Mouse (Mus musculus): ENCODE results near the gene Ptx3. TPM values are rescaled to one million over a fixed set of nuclear protein-coding genes. Genes with fewer than 3 reads are reported as not detected.
A peak's percentile ranks its signal among the peaks of the same experiment; 100 is the strongest.

Gene Ptx3
- 13.4 and 19.2 TPM in 2 replicates for polyA plus RNA-seq (2012; rRNA removed)

DNA sequence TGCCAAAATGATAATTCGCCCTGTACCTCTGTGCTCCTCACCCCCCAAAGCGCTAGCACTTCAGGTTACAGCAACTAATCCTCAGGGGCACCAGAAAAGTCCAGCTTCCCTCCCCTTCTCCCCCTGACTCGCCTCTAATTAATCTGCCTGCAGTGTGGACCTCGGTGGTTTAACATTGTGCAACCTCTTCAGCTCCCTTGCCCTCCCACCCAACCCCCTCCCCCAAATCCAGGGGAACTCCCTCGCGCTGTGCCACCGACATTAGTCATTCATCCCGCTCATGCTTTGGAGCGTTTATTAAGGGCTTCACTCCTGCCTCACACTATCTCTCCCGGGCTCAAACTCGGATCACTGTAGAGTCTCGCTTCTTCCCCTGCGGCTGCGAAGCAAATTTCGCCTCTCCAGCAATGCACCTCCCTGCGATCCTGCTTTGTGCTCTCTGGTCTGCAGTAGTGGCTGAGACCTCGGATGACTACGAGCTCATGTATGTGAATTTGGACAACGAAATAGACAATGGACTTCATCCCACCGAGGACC lies at the start of gene Ptx3:
Ptx3 (plus strand) TSS at position 256 of the 537 bp plus-strand sequence.
- TF ChIP-seq CTCF (IDR thresholded peaks at IDR 0.05; ENCODE audit: borderline replicate concordance, extremely low read depth, insufficient read depth, insufficient read length) (no peak), POLR2A (IDR thresholded peaks at IDR 0.05; ENCODE audit: borderline replicate concordance, extremely low read depth, insufficient read depth, insufficient read length, poor library complexity, severe bottlenecking) (no peak)
- peak; percentile 73 for DNase-seq (ENCODE audit: low read depth)

DNA sequence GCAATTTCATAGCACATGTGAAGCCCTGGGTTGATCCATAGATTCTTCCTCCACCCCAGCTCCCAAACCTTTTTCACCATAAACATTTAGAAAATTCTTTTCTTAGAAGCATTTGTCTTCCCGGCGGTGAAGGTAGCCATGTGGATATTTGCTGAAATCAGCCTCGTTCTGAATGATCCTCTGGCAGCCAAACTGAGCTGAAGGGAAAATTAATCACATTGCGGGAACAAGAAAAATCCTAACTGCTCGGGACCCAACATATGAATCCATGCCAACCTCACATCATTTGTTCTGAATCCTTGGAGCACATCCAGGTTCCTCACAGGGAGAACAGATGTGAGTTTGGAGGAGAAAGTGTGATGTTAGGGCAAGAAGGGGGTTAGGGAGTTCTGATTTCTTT lies 46.8 kb upstream of the Ptx3 start:
- DNase-seq (ENCODE audit: low read depth) = peak; percentile 79
- TF ChIP-seq CTCF (IDR thresholded peaks at IDR 0.05; ENCODE audit: borderline replicate concordance, extremely low read depth, insufficient read depth, insufficient read length) (no peak), POLR2A (IDR thresholded peaks at IDR 0.05; ENCODE audit: borderline replicate concordance, extremely low read depth, insufficient read depth, insufficient read length, poor library complexity, severe bottlenecking) (no peak)

DNA sequence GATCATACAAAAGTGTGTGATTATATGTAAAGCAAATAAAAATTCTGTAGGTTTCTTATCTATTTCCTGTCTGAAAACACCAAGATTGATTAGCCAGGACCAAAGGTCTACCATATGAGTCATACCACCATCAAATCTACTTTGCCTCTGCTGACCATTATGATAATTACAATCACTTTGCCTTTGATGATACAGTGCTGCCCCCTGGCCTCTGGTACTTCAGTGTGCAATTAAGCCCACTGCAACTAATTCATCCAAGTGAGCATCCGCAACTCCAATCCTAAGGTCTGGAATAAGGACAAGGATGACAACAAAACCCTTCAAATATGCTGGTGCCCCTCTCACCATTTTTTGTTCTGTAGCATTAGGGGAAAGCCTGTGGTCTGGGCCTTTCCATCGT lies 40.1 kb upstream of the Ptx3 start:
- peak; percentile 37 for DNase-seq (ENCODE audit: low read depth)
- TF ChIP-seq CTCF (IDR thresholded peaks at IDR 0.05; ENCODE audit: borderline replicate concordance, extremely low read depth, insufficient read depth, insufficient read length) = no peak
- no peak for TF ChIP-seq POLR2A (IDR thresholded peaks at IDR 0.05; ENCODE audit: borderline replicate concordance, extremely low read depth, insufficient read depth, insufficient read length, poor library complexity, severe bottlenecking)

- TF ChIP-seq POLR2A (IDR thresholded peaks at IDR 0.05; ENCODE audit: borderline replicate concordance, extremely low read depth, insufficient read depth, insufficient read length, poor library complexity, severe bottlenecking) (no peak), CTCF (IDR thresholded peaks at IDR 0.05; ENCODE audit: borderline replicate concordance, extremely low read depth, insufficient read depth, insufficient read length) (no peak)
- DNase-seq (ENCODE audit: low read depth) = peak; percentile 87
These were observed 25.7 kb upstream of the Ptx3 start for GRCm38 (mm10) chr3:66193910-66194562.

GRCm38 (mm10) chr3:66208836-66209573 lies 10.7 kb upstream of the Ptx3 start:
- TF ChIP-seq POLR2A (IDR thresholded peaks at IDR 0.05; ENCODE audit: borderline replicate concordance, extremely low read depth, insufficient read depth, insufficient read length, poor library complexity, severe bottlenecking) (no peak), CTCF (IDR thresholded peaks at IDR 0.05; ENCODE audit: borderline replicate concordance, extremely low read depth, insufficient read depth, insufficient read length) (no peak)

GRCm38 (mm10) chr3:66213524-66213923 lies 6.2 kb upstream of the Ptx3 start:
- DNase-seq (ENCODE audit: low read depth) = no peak
- TF ChIP-seq POLR2A (IDR thresholded peaks at IDR 0.05; ENCODE audit: borderline replicate concordance, extremely low read depth, insufficient read depth, insufficient read length, poor library complexity, severe bottlenecking) = no peak

More at GRCm38 (mm10) chr3:66208836-66209573, 10.7 kb upstream of the Ptx3 start:
- no peak for DNase-seq (ENCODE audit: low read depth)

DNA sequence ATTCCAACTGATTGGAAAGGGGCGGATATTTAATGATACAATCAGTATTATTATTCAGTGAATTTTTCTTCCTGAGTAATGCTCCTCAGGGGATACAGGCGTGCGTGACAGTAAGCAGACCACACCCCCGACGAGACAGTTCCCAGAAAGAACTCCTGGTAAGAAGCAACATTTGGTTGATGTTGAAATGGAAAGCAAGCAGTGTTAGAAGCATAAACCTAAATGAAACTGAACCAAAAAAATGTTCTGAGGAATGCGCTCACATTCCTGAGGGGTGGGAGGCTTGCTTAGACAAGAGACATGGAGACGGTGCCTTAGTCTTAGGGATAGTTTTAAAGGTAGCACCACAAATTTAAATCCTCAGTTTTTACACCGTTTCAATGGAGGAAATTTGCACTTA lies 4.0 kb upstream of the Ptx3 start:
- no peak for DNase-seq (ENCODE audit: low read depth)
- no peak for TF ChIP-seq CTCF (IDR thresholded peaks at IDR 0.05; ENCODE audit: borderline replicate concordance, extremely low read depth, insufficient read depth, insufficient read length)

GRCm38 (mm10) chr3:66220554-66221242 lies 988 bp downstream of the Ptx3 start:
- DNase-seq (ENCODE audit: low read depth) = peak; percentile 80
- TF ChIP-seq POLR2A (IDR thresholded peaks at IDR 0.05; ENCODE audit: borderline replicate concordance, extremely low read depth, insufficient read depth, insufficient read length, poor library complexity, severe bottlenecking) (no peak), CTCF (IDR thresholded peaks at IDR 0.05; ENCODE audit: borderline replicate concordance, extremely low read depth, insufficient read depth, insufficient read length) (no peak)

- TF ChIP-seq CTCF (IDR thresholded peaks at IDR 0.05; ENCODE audit: borderline replicate concordance, extremely low read depth, insufficient read depth, insufficient read length) (no peak), POLR2A (IDR thresholded peaks at IDR 0.05; ENCODE audit: borderline replicate concordance, extremely low read depth, insufficient read depth, insufficient read length, poor library complexity, severe bottlenecking) (no peak)
- DNase-seq (ENCODE audit: low read depth) = peak; percentile 57
These were observed 1.5 kb downstream of the Ptx3 start for GRCm38 (mm10) chr3:66221243-66221611.

DNA sequence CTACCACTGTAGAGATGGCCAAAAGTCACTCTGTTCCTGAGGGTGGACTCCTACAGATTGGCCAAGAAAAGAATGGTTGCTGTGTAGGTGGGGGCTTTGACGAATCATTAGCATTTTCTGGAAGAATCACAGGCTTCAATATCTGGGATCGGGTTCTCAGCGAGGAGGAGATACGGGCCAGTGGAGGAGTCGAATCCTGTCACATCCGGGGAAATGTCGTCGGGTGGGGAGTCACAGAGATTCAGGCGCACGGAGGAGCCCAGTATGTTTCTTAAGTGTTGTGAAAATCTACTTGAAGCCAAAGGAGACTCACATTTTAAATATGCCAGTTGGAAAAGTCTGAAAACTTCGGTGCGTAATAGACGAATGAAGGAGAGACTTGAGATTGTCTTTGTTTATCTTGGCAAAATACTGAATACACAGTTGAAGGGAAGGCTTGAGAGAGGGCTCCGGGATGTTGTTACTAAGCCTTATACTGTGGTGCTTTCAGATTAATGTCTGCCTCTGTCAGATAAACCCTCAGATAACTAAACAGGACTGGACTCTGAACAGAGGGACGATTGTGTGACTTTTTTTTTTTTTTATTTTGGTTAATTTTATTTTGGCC lies 5.3 kb downstream of the Ptx3 start:
- no peak for DNase-seq (ENCODE audit: low read depth)
- TF ChIP-seq CTCF (IDR thresholded peaks at IDR 0.05; ENCODE audit: borderline replicate concordance, extremely low read depth, insufficient read depth, insufficient read length) = no peak

DNA sequence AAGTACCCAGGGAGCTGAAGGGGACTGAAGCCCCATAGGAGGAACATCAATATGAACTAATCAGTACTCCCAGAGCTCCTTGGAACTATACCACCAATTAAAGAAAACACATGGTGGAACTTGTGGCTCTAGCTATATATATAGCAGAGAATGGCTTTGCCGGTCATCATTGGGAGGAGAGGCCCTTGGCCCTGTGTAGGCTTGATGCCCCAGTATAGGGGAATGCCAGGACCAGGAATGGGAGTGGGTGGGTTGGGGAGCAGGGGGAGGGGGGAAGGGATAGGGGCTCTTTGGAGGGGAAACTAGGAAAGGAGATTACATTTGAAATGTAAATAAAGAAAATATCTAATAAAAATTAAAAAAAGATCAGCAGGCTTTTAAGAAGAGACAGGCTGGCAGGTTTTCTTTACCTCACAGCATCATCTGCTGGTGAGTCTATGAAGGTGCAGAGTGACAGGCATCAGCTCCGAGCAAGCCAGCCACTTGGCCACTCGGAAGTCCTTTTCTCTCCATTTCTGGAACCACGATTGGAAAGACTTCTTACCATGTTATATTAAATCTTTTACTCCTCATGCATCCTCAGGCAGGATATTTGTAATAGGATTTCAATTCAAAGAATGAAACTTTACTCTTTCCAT lies 16.6 kb downstream of the Ptx3 start:
- TF ChIP-seq CTCF (IDR thresholded peaks at IDR 0.05; ENCODE audit: borderline replicate concordance, extremely low read depth, insufficient read depth, insufficient read length) = peak; percentile 78
- DNase-seq (ENCODE audit: low read depth) = peak; percentile 73

Measured in brain, embryonic 14.5 days (tissue).